Mouse (Mus musculus) frontal cortex, postnatal 36 days (tissue): ENCODE measurements around the gene Coq10a.

ENCODE experiments used
- DNase-seq, 2 experiments: peaks; one replicate each; pipeline ENCODE4 v3.0.0; 2022; ENCODE audit warnings: low spot score in 2 of 2

Gene Coq10a

GRCm38 (mm10) chr10:128385902-128386301, 17.1 kb upstream of the Coq10a start:
- DNase-seq: no peak

- no peak for DNase-seq
Observed at GRCm38 (mm10) chr10:128382482-128382881, 13.7 kb upstream of the Coq10a start.

GRCm38 (mm10) chr10:128380565-128380964, 11.8 kb upstream of the Coq10a start:
- DNase-seq: no peak

- DNase-seq: no peak
Observed at GRCm38 (mm10) chr10:128379260-128379659, 10.5 kb upstream of the Coq10a start.

- no peak for DNase-seq
Observed at GRCm38 (mm10) chr10:128378462-128378861, 9.7 kb upstream of the Coq10a start.

GRCm38 (mm10) chr10:128377940-128378448, 9.2 kb upstream of the Coq10a start:
- no peak for DNase-seq

GRCm38 (mm10) chr10:128377222-128377939, 8.6 kb upstream of the Coq10a start:
- peak; percentile 36 to 50 for DNase-seq

GRCm38 (mm10) chr10:128376455-128377211, 7.8 kb upstream of the Coq10a start, which contains the start of gene Ankrd52:
Ankrd52 (plus strand) TSS chr10:128377115.
- peak; percentile 80 for DNase-seq

- DNase-seq: no peak
Observed at GRCm38 (mm10) chr10:128376099-128376454, 7.3 kb upstream of the Coq10a start.

- no peak for DNase-seq
Observed at GRCm38 (mm10) chr10:128374393-128374792, 5.6 kb upstream of the Coq10a start.

- no peak for DNase-seq
Observed at GRCm38 (mm10) chr10:128372989-128373748, 4.4 kb upstream of the Coq10a start.

GRCm38 (mm10) chr10:128372142-128372541, 3.3 kb upstream of the Coq10a start:
- DNase-seq: no peak

- DNase-seq: no peak
Observed at GRCm38 (mm10) chr10:128370601-128371000, 1.8 kb upstream of the Coq10a start.

- no peak for DNase-seq
Observed at GRCm38 (mm10) chr10:128370021-128370420, 1.2 kb upstream of the Coq10a start.

- DNase-seq: no peak
Observed at GRCm38 (mm10) chr10:128369599-128369998, 802 bp upstream of the Coq10a start.

- no peak for DNase-seq
Observed at GRCm38 (mm10) chr10:128369218-128369543, 384 bp upstream of the Coq10a start.

- DNase-seq: no peak
Observed at GRCm38 (mm10) chr10:128367899-128368401, 847 bp downstream of the Coq10a start.

- DNase-seq: peak in 1 of 2 experiments; percentile 43
Observed at GRCm38 (mm10) chr10:128362568-128362967, 6.2 kb downstream of the Coq10a start.

- no peak for DNase-seq
Observed at GRCm38 (mm10) chr10:128361836-128362235, 7.0 kb downstream of the Coq10a start.

GRCm38 (mm10) chr10:128359226-128359625, 9.6 kb downstream of the Coq10a start:
- DNase-seq: no peak

GRCm38 (mm10) chr10:128358796-128359195, 10.0 kb downstream of the Coq10a start:
- peak; percentile 36 to 66 for DNase-seq

GRCm38 (mm10) chr10:128347541-128347940, 21.3 kb downstream of the Coq10a start:
- no peak for DNase-seq
